Mouse (Mus musculus): ENCODE measurements around the gene Synpr. TPM values are rescaled to one million over a fixed set of nuclear protein-coding genes. Genes with fewer than 3 reads are reported as not detected.

Synpr gene
- polyA plus RNA-seq, 1 experiment = 88.4 TPM

DNA sequence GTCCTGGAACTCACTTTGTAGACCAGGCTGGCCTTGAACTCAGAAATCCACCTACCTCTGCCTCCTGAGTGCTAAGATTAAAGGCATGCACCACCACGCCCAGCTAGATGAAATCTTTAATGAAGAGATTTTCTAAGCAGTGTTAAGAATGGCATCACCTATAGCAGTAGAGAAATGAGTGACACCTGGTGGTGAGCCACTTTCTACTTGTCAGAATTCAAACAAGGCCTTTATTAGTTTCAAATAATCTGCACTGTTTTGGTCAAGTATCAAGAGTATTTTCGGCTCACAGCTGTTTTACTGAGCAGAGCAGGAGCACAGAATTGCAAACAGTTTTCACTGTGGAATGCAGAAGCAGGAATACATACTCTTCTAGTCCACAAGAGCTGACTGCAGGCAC lies 59.7 kb downstream of the Synpr start:
- TF ChIP-seq POLR2A (IDR thresholded peaks at IDR 0.05; ENCODE audit: extremely low read depth, insufficient read depth, low read length) (no peak), CTCF (IDR thresholded peaks at IDR 0.05; ENCODE audit: extremely low read depth, insufficient read depth, low read length) (no peak)
- no peak overlapping the region for H3K4me3 ChIP-seq (ENCODE audit: insufficient read depth, low read length)
- no peaks in the 10 kb centered on the region for H3K4me1 ChIP-seq (ENCODE audit: control insufficient read depth, insufficient read depth, low read length)
- H3K27ac ChIP-seq (ENCODE audit: insufficient read depth, low read length) = no peak overlapping the region

DNA sequence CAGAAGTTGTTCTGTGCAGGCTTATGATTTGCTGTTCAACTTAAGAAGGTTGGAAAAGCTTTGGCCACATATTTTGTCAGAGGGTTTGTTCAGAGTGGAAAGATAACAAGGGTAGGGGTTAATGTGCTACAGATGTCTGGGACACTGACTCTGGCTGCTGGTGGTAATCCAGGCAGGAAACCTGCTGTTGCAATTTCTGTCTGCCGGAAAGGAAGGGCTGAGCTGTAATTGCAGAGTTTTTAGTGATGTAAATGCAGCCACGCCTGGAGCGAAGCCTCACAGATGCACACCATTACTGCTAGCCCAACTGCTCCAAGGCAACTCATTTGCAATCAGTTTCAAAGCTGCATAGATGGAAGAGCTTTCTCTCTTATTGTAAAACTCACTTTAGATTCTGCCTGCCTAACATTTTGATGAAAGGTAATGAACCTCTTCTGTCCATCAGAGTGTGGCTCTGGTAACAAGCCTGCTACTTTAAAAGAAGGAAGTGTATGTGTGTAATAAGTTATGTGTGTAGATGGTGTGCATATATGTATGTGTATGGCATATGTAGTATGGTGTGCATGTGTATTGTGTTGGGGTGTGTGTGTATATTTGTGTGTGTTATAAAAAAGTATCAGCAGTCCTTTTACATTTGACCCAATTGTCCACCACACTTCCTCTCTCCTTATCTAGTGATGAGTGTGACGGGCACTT lies 64.7 kb downstream of the Synpr start:
- TF ChIP-seq CTCF (IDR thresholded peaks at IDR 0.05; ENCODE audit: extremely low read depth, insufficient read depth, low read length) (no peak), POLR2A (IDR thresholded peaks at IDR 0.05; ENCODE audit: extremely low read depth, insufficient read depth, low read length) (no peak)
- H3K27ac ChIP-seq (ENCODE audit: insufficient read depth, low read length) = no peak overlapping the region
- no peaks in the 10 kb centered on the region for H3K4me1 ChIP-seq (ENCODE audit: control insufficient read depth, insufficient read depth, low read length)
- no peak overlapping the region for H3K4me3 ChIP-seq (ENCODE audit: insufficient read depth, low read length)

DNA sequence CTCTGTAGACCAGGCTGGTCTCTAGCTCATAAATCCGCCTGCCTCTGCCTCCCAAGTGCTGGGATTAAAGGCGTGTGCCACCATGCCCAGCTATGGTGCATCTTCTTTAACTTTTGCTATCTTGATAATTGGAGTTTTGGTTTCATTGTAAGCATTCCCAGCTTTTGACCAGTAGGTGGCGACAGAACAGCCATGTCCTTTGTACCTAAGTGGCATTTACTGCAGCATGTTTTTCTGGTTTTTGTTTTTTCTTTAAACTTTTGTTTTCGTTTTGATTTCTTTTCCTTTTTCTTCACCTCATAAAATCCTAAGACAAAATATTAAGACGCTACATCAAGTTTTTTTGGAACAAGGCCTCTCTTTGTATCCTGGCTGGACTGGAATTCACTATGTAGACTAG lies 69.6 kb downstream of the Synpr start:
- no peak for TF ChIP-seq POLR2A (IDR thresholded peaks at IDR 0.05; ENCODE audit: extremely low read depth, insufficient read depth, low read length)
- peak; percentile 58; the same call in 1 of the 2 replicates for TF ChIP-seq CTCF (IDR thresholded peaks at IDR 0.05; ENCODE audit: extremely low read depth, insufficient read depth, low read length)
- Histone ChIP-seq H3K27ac (ENCODE audit: insufficient read depth, low read length) (no peak overlapping the region), H3K4me3 (ENCODE audit: insufficient read depth, low read length) (no peak overlapping the region), H3K4me1 (ENCODE audit: control insufficient read depth, insufficient read depth, low read length) (no peaks in the 10 kb centered on the region)

DNA sequence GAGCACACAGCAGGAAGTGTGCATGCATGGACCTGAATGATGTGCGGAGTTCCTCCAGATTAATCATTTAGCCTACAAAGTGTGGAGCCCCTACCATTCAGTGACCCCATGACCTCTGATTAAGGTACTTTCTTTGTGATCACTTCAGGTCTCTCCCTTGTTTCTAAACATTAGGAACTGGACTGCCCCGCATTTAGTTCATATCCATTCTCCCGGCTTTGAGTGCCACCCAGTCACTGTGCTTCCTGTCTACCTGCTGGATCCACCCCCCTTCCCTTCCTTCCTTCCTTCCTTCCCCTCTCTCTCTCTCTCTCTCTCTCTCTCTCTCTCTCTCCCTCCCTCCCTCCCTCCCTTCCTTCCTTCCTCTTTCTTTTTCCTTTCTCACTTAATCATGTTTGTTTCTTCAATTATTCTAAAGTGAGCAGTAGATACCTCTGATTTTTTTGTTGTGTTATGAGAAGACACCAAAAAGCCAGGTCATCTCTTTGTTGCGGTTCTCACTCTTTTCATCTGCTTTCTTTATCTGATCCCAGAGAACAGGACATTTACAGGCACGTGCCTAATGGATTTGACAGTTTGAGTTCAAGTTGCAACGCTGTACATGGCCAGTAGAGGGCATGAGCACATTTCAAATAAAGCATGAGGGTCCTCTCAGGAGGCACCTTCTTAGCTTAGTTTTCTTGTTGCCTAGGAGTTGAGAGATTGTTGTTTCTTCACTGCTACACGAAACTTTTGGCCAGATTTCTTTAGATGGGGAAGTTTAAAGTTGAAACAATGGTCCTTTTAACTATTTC lies 71.2 kb downstream of the Synpr start:
- Histone ChIP-seq H3K4me1 (ENCODE audit: control insufficient read depth, insufficient read depth, low read length) (no peaks in the 10 kb centered on the region), H3K27ac (ENCODE audit: insufficient read depth, low read length) (no peak overlapping the region), H3K4me3 (ENCODE audit: insufficient read depth, low read length) (no peak overlapping the region)
- TF ChIP-seq CTCF (IDR thresholded peaks at IDR 0.05; ENCODE audit: extremely low read depth, insufficient read depth, low read length) (peak; percentile 90), POLR2A (IDR thresholded peaks at IDR 0.05; ENCODE audit: extremely low read depth, insufficient read depth, low read length) (no peak)

DNA sequence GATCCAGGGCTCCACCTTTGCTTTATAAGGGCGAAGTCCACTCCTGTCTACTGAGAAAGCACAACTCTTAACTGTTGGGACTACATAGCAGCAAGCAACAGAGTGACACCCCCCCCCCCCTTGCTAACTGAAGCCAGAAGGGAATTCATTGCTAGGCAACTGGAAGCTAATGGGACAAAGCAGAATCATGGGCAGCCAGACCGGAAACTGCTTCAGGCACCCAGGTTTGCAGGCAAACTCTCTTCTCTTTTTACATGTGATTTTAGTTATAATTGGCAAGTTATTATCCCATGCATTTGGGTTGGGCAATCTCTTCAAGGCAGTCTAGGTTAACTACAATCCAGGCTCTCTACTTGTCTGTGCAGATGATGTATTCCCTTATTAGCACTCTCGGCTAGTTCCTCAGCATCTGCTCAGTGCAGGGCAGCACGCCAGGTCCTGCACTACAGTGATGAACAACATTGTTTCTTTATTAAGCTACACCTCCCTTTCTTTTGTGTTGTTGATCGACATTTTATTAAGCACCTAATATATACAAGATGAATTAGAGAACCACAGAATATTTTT lies 72.6 kb downstream of the Synpr start:
- TF ChIP-seq POLR2A (IDR thresholded peaks at IDR 0.05; ENCODE audit: extremely low read depth, insufficient read depth, low read length) = no peak
- Histone ChIP-seq H3K4me1 (ENCODE audit: control insufficient read depth, insufficient read depth, low read length) (no peaks in the 10 kb centered on the region), H3K4me3 (ENCODE audit: insufficient read depth, low read length) (no peak overlapping the region), H3K27ac (ENCODE audit: insufficient read depth, low read length) (no peak overlapping the region)

DNA sequence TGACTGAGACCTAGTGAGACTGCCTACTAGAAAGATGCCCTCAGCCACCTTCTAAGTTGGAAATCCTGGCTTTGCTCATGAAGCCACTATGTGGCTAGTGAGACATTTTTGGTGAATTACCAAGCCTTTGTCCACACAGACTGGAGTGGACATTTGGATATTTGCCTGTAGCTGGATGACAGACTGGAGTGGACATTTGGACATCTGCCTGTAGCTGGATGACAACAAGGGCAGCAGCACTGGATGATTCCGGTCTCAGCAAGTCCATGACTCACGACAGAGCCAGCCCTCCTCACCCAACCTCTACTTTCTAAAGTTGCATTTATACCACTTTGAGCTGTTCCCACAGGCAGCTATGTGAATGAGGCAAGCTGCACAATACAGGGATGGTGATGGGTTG lies 73.5 kb downstream of the Synpr start:
- TF ChIP-seq CTCF (IDR thresholded peaks at IDR 0.05; ENCODE audit: extremely low read depth, insufficient read depth, low read length) (no peak), POLR2A (IDR thresholded peaks at IDR 0.05; ENCODE audit: extremely low read depth, insufficient read depth, low read length) (no peak)
- no peak overlapping the region for H3K27ac ChIP-seq (ENCODE audit: insufficient read depth, low read length)

DNA sequence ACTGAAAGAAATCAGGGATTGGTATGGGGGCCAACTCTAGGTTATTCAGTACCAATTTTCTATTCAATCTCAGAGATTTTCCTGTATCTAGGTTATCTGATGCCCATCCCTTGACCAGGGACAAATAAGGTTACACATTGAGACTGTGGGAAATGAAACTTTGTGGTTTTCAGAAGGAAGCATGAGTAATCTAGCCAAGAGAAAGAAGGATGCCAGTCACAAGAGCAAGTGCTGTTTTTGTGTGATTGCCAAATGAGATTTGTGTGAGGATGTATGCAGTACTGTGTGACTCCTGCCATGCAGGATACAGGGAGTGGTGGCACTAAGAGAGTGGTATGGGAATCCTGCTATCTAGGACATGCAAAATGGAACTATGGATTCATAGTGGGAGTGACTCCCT lies 76.6 kb downstream of the Synpr start:
- Histone ChIP-seq H3K4me1 (ENCODE audit: control insufficient read depth, insufficient read depth, low read length) (no peaks in the 10 kb centered on the region), H3K27ac (ENCODE audit: insufficient read depth, low read length) (no peak overlapping the region), H3K4me3 (ENCODE audit: insufficient read depth, low read length) (no peak overlapping the region)
- TF ChIP-seq CTCF (IDR thresholded peaks at IDR 0.05; ENCODE audit: extremely low read depth, insufficient read depth, low read length) = no peak
- no peak for TF ChIP-seq POLR2A (IDR thresholded peaks at IDR 0.05; ENCODE audit: extremely low read depth, insufficient read depth, low read length)

More for the DNA sequence above, 73.5 kb downstream of the Synpr start:
- Histone ChIP-seq H3K4me3 (ENCODE audit: insufficient read depth, low read length) (no peak overlapping the region), H3K4me1 (ENCODE audit: control insufficient read depth, insufficient read depth, low read length) (no peaks in the 10 kb centered on the region)

DNA sequence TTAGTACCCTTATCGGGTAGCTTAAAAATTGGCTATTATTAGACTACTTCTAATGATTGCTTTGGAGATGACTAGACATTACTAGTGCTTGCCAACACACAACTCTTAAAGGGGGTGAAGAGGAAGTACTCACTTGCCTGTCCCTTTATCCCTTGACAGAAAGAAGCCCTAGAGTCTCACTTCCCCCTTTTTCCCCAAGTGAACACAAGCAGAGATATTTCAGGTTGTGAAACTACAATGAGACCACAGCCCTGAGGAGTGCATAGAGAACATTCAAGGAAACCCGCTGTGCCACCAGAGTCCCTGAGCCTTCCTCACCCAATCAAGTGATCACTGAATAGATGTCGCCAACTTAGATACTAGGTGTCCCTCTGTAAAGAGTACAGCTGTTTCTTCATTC lies 77.1 kb downstream of the Synpr start:
- H3K27ac ChIP-seq (ENCODE audit: insufficient read depth, low read length) = no peak overlapping the region
- no peaks in the 10 kb centered on the region for H3K4me1 ChIP-seq (ENCODE audit: control insufficient read depth, insufficient read depth, low read length)
- TF ChIP-seq CTCF (IDR thresholded peaks at IDR 0.05; ENCODE audit: extremely low read depth, insufficient read depth, low read length) = no peak

DNA sequence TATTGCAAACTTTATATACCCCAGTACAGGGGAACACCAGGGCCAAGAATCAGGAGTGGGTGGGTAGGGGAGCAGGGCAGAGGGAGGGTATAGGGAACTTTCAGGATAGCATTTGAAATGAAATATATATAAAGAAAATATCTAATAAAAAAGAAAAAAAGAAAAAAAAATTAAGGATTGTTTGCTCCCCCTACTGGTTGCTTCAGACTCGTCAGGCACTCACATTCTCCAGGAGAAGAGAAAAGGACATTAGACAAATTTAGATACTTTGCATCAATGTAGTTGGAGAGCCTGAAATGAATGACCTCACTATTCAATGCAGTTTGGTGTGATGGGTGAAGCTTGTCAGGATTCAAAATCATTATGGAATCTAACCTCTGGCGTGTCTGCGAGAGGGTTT lies 83.7 kb downstream of the Synpr start:
- Histone ChIP-seq H3K4me1 (ENCODE audit: control insufficient read depth, insufficient read depth, low read length) (no peaks in the 10 kb centered on the region), H3K4me3 (ENCODE audit: insufficient read depth, low read length) (no peak overlapping the region), H3K27ac (ENCODE audit: insufficient read depth, low read length) (no peak overlapping the region)
- TF ChIP-seq POLR2A (IDR thresholded peaks at IDR 0.05; ENCODE audit: extremely low read depth, insufficient read depth, low read length) (no peak), CTCF (IDR thresholded peaks at IDR 0.05; ENCODE audit: extremely low read depth, insufficient read depth, low read length) (no peak)

More for the DNA sequence above, 77.1 kb downstream of the Synpr start:
- no peak overlapping the region for H3K4me3 ChIP-seq (ENCODE audit: insufficient read depth, low read length)

DNA sequence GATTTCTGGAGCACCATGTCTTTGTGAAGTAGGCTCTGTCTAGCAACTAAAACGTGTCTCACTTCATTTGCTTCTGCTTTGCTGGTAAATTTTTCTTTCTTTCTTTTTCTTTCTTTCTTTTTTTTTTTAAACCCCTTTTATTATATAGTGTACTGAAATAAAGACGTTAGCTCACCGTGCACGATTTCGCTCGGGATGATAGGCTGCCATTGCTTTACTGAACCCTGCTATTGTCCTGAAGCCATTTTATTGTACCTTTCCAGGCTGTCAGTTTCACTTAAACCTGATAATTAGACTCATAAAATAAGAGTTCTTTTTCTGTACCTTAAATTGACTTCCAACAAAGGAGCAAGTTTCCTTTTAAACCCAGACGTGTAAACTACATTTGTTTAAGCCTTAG lies 104.5 kb downstream of the Synpr start:
- H3K4me3 ChIP-seq (ENCODE audit: insufficient read depth, low read length) = no peak overlapping the region
- no peaks in the 10 kb centered on the region for H3K4me1 ChIP-seq (ENCODE audit: control insufficient read depth, insufficient read depth, low read length)
- no peak for TF ChIP-seq CTCF (IDR thresholded peaks at IDR 0.05; ENCODE audit: extremely low read depth, insufficient read depth, low read length)
- TF ChIP-seq POLR2A (IDR thresholded peaks at IDR 0.05; ENCODE audit: extremely low read depth, insufficient read depth, low read length) = no peak
- no peak overlapping the region for H3K27ac ChIP-seq (ENCODE audit: insufficient read depth, low read length)

All from cortical plate, adult 2 months (tissue).